ENCODE assay signal across 8 mouse cellular contexts in genomic region chr11:84918425-84918824, GRCm38 (mm10). TPM values are rescaled to one million over a fixed set of nuclear protein-coding genes. Genes with fewer than 3 reads are reported as not detected.
A peak's percentile ranks its signal among the peaks of the same experiment; 100 is the strongest.
DNase-seq lines count a peak whose midpoint lies in the region; ATAC-seq and TF ChIP-seq lines count a peak whose summit lies in the region.

No protein-coding gene starts in this region.

- TF ChIP-seq CTCF in gastrocnemius, adult 2 months (IDR thresholded peaks at IDR 0.05) = peak; percentile 98; the same call in 1 of the 2 replicates
- TF ChIP-seq CTCF in hindbrain, postnatal 0 days (IDR thresholded peaks at IDR 0.05; ENCODE audit: low read depth) = peak; percentile 98
- TF ChIP-seq CTCF in left cerebral cortex, adult 2 months (IDR thresholded peaks at IDR 0.05) = peak; percentile 96

- H3K4me1 ChIP-seq in hindbrain, postnatal 0 days (ENCODE audit: insufficient read depth, low read length) = no peaks in the 10 kb centered on the region
- peaks cover 60% of the 10 kb centered on the region for H3K4me1 ChIP-seq in megakaryocyte, embryonic 14.5 days

- H3K36me3 ChIP-seq in hindbrain, postnatal 0 days (ENCODE audit: insufficient read depth, low read length) = peaks cover 4% of the 10 kb centered on the region; the same call in 1 of the 2 replicates
- H3K36me3 ChIP-seq in megakaryocyte, embryonic 14.5 days (replicated peaks; ENCODE audit: low read length) = peaks cover 12% of the 10 kb centered on the region

- H3K9me3 ChIP-seq in hindbrain, postnatal 0 days (ENCODE audit: low read length) = no peaks in the 10 kb centered on the region
- no peaks in the 10 kb centered on the region for H3K9me3 ChIP-seq in megakaryocyte, embryonic 14.5 days

- H3K4me3 ChIP-seq in gastrocnemius, adult 2 months = peak overlapping the region; percentile 57
- no peak overlapping the region for H3K4me3 ChIP-seq in hindbrain, postnatal 0 days (ENCODE audit: low read length)
- H3K4me3 ChIP-seq in left cerebral cortex, adult 2 months = no peak overlapping the region; the same call in 1 of the 2 replicates
- peak overlapping the region; percentile 78 for H3K4me3 ChIP-seq in megakaryocyte, embryonic 14.5 days (replicated peaks)

- peak overlapping the region; percentile 26 for H3K4me2 ChIP-seq in hindbrain, postnatal 0 days (ENCODE audit: low read depth, low read length)

- peaks cover 3% of the 10 kb centered on the region; the same call in 1 of the 2 replicates for H3K27me3 ChIP-seq in hindbrain, postnatal 0 days (ENCODE audit: insufficient read depth, low read length)
- H3K27me3 ChIP-seq in megakaryocyte, embryonic 14.5 days (replicated peaks) = peaks cover 16% of the 10 kb centered on the region

- WGBS in hindbrain, postnatal 0 days = 4% methylated on average over 16 of the region's 16 CpGs

- H3K27ac ChIP-seq in gastrocnemius, adult 2 months = no peak overlapping the region
- no peak overlapping the region for H3K27ac ChIP-seq in hindbrain, postnatal 0 days
- no peak overlapping the region for H3K27ac ChIP-seq in left cerebral cortex, adult 2 months

- peak; percentile 93 for DNase-seq in ZHBTc4 (ENCODE audit: low read depth, low spot score)
- DNase-seq in gastrocnemius, adult 2 months = peak; percentile 90
- peak; percentile 91 for DNase-seq in hindbrain, postnatal 0 days (ENCODE audit: low spot score)
- peak; percentile 80 to 91 for DNase-seq in left cerebral cortex, adult 2 months (ENCODE audit: extremely low spot score in 1 of 2, low spot score in 2 of 2)
- peak; percentile 90 to 92 for DNase-seq in right cerebral cortex, adult 2 months (ENCODE audit: low spot score in 2 of 2)
- peak; percentile 85 for DNase-seq in urinary bladder, postnatal 14 days (ENCODE audit: low spot score)

- no peak overlapping the region for H3K9ac ChIP-seq in hindbrain, postnatal 0 days (replicated peaks; ENCODE audit: low read length)

- ATAC-seq in common myeloid progenitor, adult 5-6 weeks (replicated peaks; ENCODE audit: low read depth, poor library complexity, severe bottlenecking) = peak; percentile 48; the same call in 1 of the 2 replicates
- peak; percentile 83 for ATAC-seq in hindbrain, postnatal 0 days

- intact Hi-C loops in gastrocnemius, adult 2 months (cut with DNase I) = loop anchor here (2.0 to 5.0 kb wide), 3 partner anchors 62 to 344 kb away; no protein-coding TSS in a partner anchor
- intact Hi-C loops in left cerebral cortex, adult 2 months (cut with DNase I) = loop anchor here (1.0 to 2.0 kb wide), 2 partner anchors 59 to 264 kb away; no protein-coding TSS in a partner anchor

RNA-seq across cellular contexts. Expression of gene Znhit3, which starts 2.3 kb away (rescaled TPM):
- 36.0 and 42.0 TPM in 2 replicates for total RNA-seq in common myeloid progenitor, adult 5-6 weeks (2017)
- total RNA-seq in gastrocnemius, adult 2 months (2021) = 10 to 100 TPM; 13.7 to 16.5 TPM
- 36.7 and 44.4 TPM in 2 replicates for total RNA-seq in hindbrain, postnatal 0 days (2014; rRNA removed)
- 85.9 and 89.3 TPM in 2 replicates for polyA plus RNA-seq in hindbrain, postnatal 0 days (2015; fragmentation: Nextera tagmentation; extraction: Ambion mirVana)
- 10 to 100 TPM; 34.8 to 36.5 TPM for total RNA-seq in left cerebral cortex, adult 2 months (2021)
- 0.40 TPM in 1 of 2 replicates, not detected in the other for polyA plus RNA-seq in megakaryocyte, embryonic 14.5 days (2012; ENCODE audit: insufficient read depth, low replicate concordance)

RNA-seq across cellular contexts. Expression of gene Pigw, which starts 38.3 kb away (rescaled TPM):
- total RNA-seq in common myeloid progenitor, adult 5-6 weeks (2017) = 6.4 and 12.0 TPM in 2 replicates
- total RNA-seq in gastrocnemius, adult 2 months (2021) = 1 to 10 TPM; 5.1 to 5.3 TPM
- total RNA-seq in hindbrain, postnatal 0 days (2014; rRNA removed) = 1.9 and 3.6 TPM in 2 replicates
- 1.5 and 1.6 TPM in 2 replicates for polyA plus RNA-seq in hindbrain, postnatal 0 days (2015; fragmentation: Nextera tagmentation; extraction: Ambion mirVana)
- total RNA-seq in left cerebral cortex, adult 2 months (2021) = 1 to 10 TPM; 6.8 to 7.7 TPM
- 0.58 TPM in 1 of 2 replicates, not detected in the other for polyA plus RNA-seq in megakaryocyte, embryonic 14.5 days (2012; ENCODE audit: insufficient read depth, low replicate concordance)

RNA-seq across cellular contexts. Expression of gene Myo19, which starts 38.5 kb away (rescaled TPM):
- 3.9 and 4.9 TPM in 2 replicates for total RNA-seq in common myeloid progenitor, adult 5-6 weeks (2017)
- 1 to 10 TPM; 3.1 to 4.6 TPM for total RNA-seq in gastrocnemius, adult 2 months (2021)
- total RNA-seq in hindbrain, postnatal 0 days (2014; rRNA removed) = 8.6 and 13.0 TPM in 2 replicates
- polyA plus RNA-seq in hindbrain, postnatal 0 days (2015; fragmentation: Nextera tagmentation; extraction: Ambion mirVana) = 4.7 and 4.9 TPM in 2 replicates
- 10 to 100 TPM; 14.5 to 20.5 TPM for total RNA-seq in left cerebral cortex, adult 2 months (2021)
- polyA plus RNA-seq in megakaryocyte, embryonic 14.5 days (2012; ENCODE audit: insufficient read depth, low replicate concordance) = 2.8 and 3.3 TPM in 2 replicates

RNA-seq across cellular contexts. Expression of gene Car4, which starts 39.2 kb away (rescaled TPM):
- not detected in 2 replicates for total RNA-seq in common myeloid progenitor, adult 5-6 weeks (2017)
- total RNA-seq in gastrocnemius, adult 2 months (2021) = 10 to 100 TPM; 10.2 to 13.5 TPM
- total RNA-seq in hindbrain, postnatal 0 days (2014; rRNA removed) = 0.93 and 2.0 TPM in 2 replicates
- 12.3 and 15.0 TPM in 2 replicates for polyA plus RNA-seq in hindbrain, postnatal 0 days (2015; fragmentation: Nextera tagmentation; extraction: Ambion mirVana)
- 100 to 1,000 TPM in 1 of 2 experiments, 10 to 100 TPM in 1; 78.6 to 101 TPM for total RNA-seq in left cerebral cortex, adult 2 months (2021)
- not detected in 2 replicates for polyA plus RNA-seq in megakaryocyte, embryonic 14.5 days (2012; ENCODE audit: insufficient read depth, low replicate concordance)

RNA-seq across cellular contexts. Expression of gene Ggnbp2, which starts 47.8 kb away (rescaled TPM):
- total RNA-seq in common myeloid progenitor, adult 5-6 weeks (2017) = 177 and 217 TPM in 2 replicates
- 10 to 100 TPM; 35.5 to 45.7 TPM for total RNA-seq in gastrocnemius, adult 2 months (2021)
- total RNA-seq in hindbrain, postnatal 0 days (2014; rRNA removed) = 33.3 and 41.6 TPM in 2 replicates
- 63.5 and 65.2 TPM in 2 replicates for polyA plus RNA-seq in hindbrain, postnatal 0 days (2015; fragmentation: Nextera tagmentation; extraction: Ambion mirVana)
- total RNA-seq in left cerebral cortex, adult 2 months (2021) = 10 to 100 TPM; 93.8 to 97.1 TPM
- polyA plus RNA-seq in megakaryocyte, embryonic 14.5 days (2012; ENCODE audit: insufficient read depth, low replicate concordance) = 2.2 and 30.3 TPM in 2 replicates

Comparison
In these comparisons a context has a peak if more than half of its experiments do, and no peak if none do; other contexts are left out.
1. H3K4me3 ChIP-seq: peak in gastrocnemius, adult 2 months (single experiment) and megakaryocyte, embryonic 14.5 days (single experiment); none in hindbrain, postnatal 0 days (single experiment) and left cerebral cortex, adult 2 months (single experiment).
2. Peak in every context shown above with its lines, with median percentiles within 50 percentile points of each other: DNase-seq and CTCF ChIP-seq.